Comparison of ENCODE assay signal across 14 mouse cellular contexts in the genomic region with DNA sequence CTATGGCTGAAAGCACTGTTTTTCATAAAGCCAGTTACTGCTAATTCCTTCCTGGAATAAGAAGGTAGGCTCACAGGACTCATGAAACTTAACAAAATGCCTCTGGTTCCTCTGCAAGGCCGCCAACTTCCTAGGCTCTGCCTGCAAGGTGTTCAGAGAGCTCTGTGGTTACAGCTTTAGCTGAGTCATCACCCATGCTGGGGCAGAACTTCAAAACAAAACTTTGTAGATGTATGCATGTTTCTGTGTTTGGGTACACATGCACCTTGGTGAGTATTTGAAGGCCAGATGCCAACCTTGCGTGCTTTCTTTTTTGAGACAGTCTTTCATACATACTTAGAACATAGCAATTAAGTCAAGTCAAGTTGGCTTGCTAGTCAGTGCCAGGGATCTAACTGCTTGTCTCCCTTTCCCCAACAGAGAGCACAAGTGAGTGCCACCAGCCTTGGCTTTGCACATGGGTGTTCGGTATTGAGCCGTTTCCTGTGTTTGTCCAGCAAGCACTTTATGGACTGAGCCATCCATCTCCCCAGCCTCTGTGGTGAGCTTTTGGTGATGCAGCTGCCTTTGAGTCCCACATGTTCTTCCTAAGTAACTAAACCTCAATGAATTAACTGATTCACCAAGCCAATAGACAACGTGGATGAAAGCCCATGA. TPM values are rescaled to one million over a fixed set of nuclear protein-coding genes. Genes with fewer than 3 reads are reported as not detected.
DNase-seq lines count a peak whose midpoint lies in the region.
"Had no signal": no experiment of that assay in that cellular context is flagged by ENCODE, and none has a peak within 500 bp of the region (broad histone marks: within the 10 kb centered on the region; RNA-seq: fewer than 3 reads in every experiment).

No protein-coding gene starts in this region.

- DNase-seq in spleen, adult 12 weeks (ENCODE audit: low spot score) = peak; percentile 7
- DNase-seq in spleen, postnatal 4 days (ENCODE audit: low spot score in 2 of 2) = no peak
- DNase-seq in liver = peak; percentile 51
- DNase-seq in natural killer cell, adult 2 months (ENCODE audit: low spot score in 2 of 2) = peak; percentile 3 to 10
- no peak for DNase-seq in lung, postnatal 10 days
- no peak for DNase-seq in kidney, postnatal 14 days
- no peak for DNase-seq in testis, postnatal 14 days (ENCODE audit: low spot score)
- DNase-seq in adrenal gland, adult 18-20 months (ENCODE audit: low spot score in 2 of 2) = no peak
- DNase-seq: adrenal gland, postnatal 10 days; cerebellum, postnatal 25 days; gastrocnemius, postnatal 25 days; kidney, adult 8-10 months; lung, postnatal 14 days; retina, postnatal 1 day had no signal

RNA-seq across cellular contexts. Expression of gene Cd99l2, which starts 23.9 kb away (rescaled TPM):
- 10 to 100 TPM; 84.8 to 90.4 TPM for total RNA-seq in adrenal gland, adult 18-20 months (2021)

Comparison
In these comparisons a context has a peak if more than half of its experiments do, and no peak if none do; other contexts are left out.
1. DNase-seq: peak in spleen, adult 12 weeks (single experiment), liver (single experiment) and natural killer cell, adult 2 months (2 of 2); none in spleen, postnatal 4 days (0 of 2), lung, postnatal 10 days (single experiment), kidney, postnatal 14 days (single experiment), testis, postnatal 14 days (single experiment) and adrenal gland, adult 18-20 months (0 of 2).